In genomic region chr17:28117451-28118209, GRCm38 (mm10) we compare ENCODE assay signal across 10 mouse cellular contexts. TPM values are rescaled to one million over a fixed set of nuclear protein-coding genes. Genes with fewer than 3 reads are reported as not detected.
A peak's percentile ranks its signal among the peaks of the same experiment; 100 is the strongest.
DNase-seq lines count a peak whose midpoint lies in the region; ATAC-seq lines count a peak whose summit lies in the region.
"Had no signal": no experiment of that assay in that cellular context is flagged by ENCODE, and none has a peak within 500 bp of the region (broad histone marks: within the 10 kb centered on the region; RNA-seq: fewer than 3 reads in every experiment).

No protein-coding gene starts in this region.

- peak overlapping the region; percentile 68 for H3K9ac ChIP-seq in heart, embryonic 13.5 days
- no peak overlapping the region for H3K9ac ChIP-seq in forebrain, embryonic 12.5 days
- H3K9ac ChIP-seq: liver, embryonic 14.5 days had no signal

- 29% methylated on average over 19 of the region's 19 CpGs for WGBS in heart, embryonic 13.5 days
- 73% methylated on average over 19 of the region's 19 CpGs for WGBS in forebrain, embryonic 12.5 days

- peak; percentile 21 for DNase-seq in CD4-positive, CD25-positive, alpha-beta regulatory T cell, adult 2 months (ENCODE audit: low read depth, low spot score)
- peak; percentile 59 for DNase-seq in 3134 (ENCODE audit: extremely low read depth, insufficient read length, low spot score)
- DNase-seq in cerebellum, postnatal 10 days, result peak; percentile 63 to 68
- no peak for DNase-seq in left cerebral cortex, adult 8-10 months (ENCODE audit: low spot score in 2 of 2)
- DNase-seq: kidney, postnatal 25 days had no signal

- H3K9me3 ChIP-seq in heart, embryonic 13.5 days, result no peaks in the 10 kb centered on the region
- no peaks in the 10 kb centered on the region for H3K9me3 ChIP-seq in forebrain, embryonic 12.5 days

- peak overlapping the region; percentile 41 for H3K4me2 ChIP-seq in heart, embryonic 13.5 days
- H3K4me2 ChIP-seq in forebrain, embryonic 12.5 days, result no peak overlapping the region

- H3K4me1 ChIP-seq in heart, embryonic 13.5 days, result peaks cover 10% of the 10 kb centered on the region
- H3K4me1 ChIP-seq in forebrain, embryonic 12.5 days, result peaks cover 14% of the 10 kb centered on the region

- no peak for ATAC-seq in CD4-positive, CD25-positive, alpha-beta regulatory T cell, adult 4 months
- ATAC-seq in heart, embryonic 13.5 days (ENCODE audit: extremely low read depth, insufficient number of reproducible peaks, low FRiP score, low TSS enrichment), result no peak
- no peak for ATAC-seq in erythroblast, adult 5-6 weeks (replicated peaks; ENCODE audit: low FRiP score, poor library complexity, severe bottlenecking)
- ATAC-seq in forebrain, embryonic 12.5 days (ENCODE audit: low FRiP score), result no peak

- no peaks in the 10 kb centered on the region for H3K36me3 ChIP-seq in heart, embryonic 13.5 days
- H3K36me3 ChIP-seq in forebrain, embryonic 12.5 days (replicated peaks), result no peaks in the 10 kb centered on the region

- no peak overlapping the region for H3K4me3 ChIP-seq in heart, embryonic 13.5 days
- no peak overlapping the region for H3K4me3 ChIP-seq in forebrain, embryonic 12.5 days (replicated peaks)

- H3K27ac ChIP-seq in heart, embryonic 13.5 days (replicated peaks), result peak overlapping the region; percentile 83
- no peak overlapping the region; the same call in 1 of the 2 replicates for H3K27ac ChIP-seq in forebrain, embryonic 12.5 days
- H3K27ac ChIP-seq: liver, embryonic 14.5 days had no signal

- no peaks in the 10 kb centered on the region for H3K27me3 ChIP-seq in heart, embryonic 13.5 days (replicated peaks)
- no peaks in the 10 kb centered on the region for H3K27me3 ChIP-seq in forebrain, embryonic 12.5 days

RNA-seq across cellular contexts. Expression of gene Scube3, which starts 24.3 kb away (rescaled TPM):
- not detected for polyA plus RNA-seq in CD4-positive, CD25-positive, alpha-beta regulatory T cell, adult 4 months (2017; shearing (Covaris generic))
- polyA plus RNA-seq in heart, embryonic 13.5 days (2015; fragmentation: Nextera tagmentation; extraction: Ambion mirVana), result 0.69 and 1.1 TPM in 2 replicates
- not detected in 2 replicates for total RNA-seq in erythroblast, adult 5-6 weeks (2015; ENCODE audit: low replicate concordance)
- not detected in 2 replicates for total RNA-seq in erythroblast, adult 5-6 weeks (2017; ENCODE audit: low replicate concordance)
- 6.9 and 7.0 TPM in 2 replicates for polyA plus RNA-seq in forebrain, embryonic 12.5 days (2016; fragmentation: Nextera tagmentation; extraction: Ambion mirVana)
- total RNA-seq in left cerebral cortex, adult 8-10 months (2022), result 1 to 10 TPM; 7.2 to 8.6 (median 7.7) TPM

RNA-seq across cellular contexts. Expression of gene Tcp11, which starts 37.2 kb away (rescaled TPM):
- 1 to 10 TPM; 3.1 to 3.8 TPM for polyA plus RNA-seq in CD4-positive, CD25-positive, alpha-beta regulatory T cell, adult 4 months (2017; shearing (Covaris generic))
- 0.49 and 0.55 TPM in 2 replicates for polyA plus RNA-seq in heart, embryonic 13.5 days (2015; fragmentation: Nextera tagmentation; extraction: Ambion mirVana)
- total RNA-seq in erythroblast, adult 5-6 weeks (2015; ENCODE audit: low replicate concordance), result not detected in 2 replicates
- not detected in 2 replicates for total RNA-seq in erythroblast, adult 5-6 weeks (2017; ENCODE audit: low replicate concordance)
- 1.1 and 1.6 TPM in 2 replicates for polyA plus RNA-seq in forebrain, embryonic 12.5 days (2016; fragmentation: Nextera tagmentation; extraction: Ambion mirVana)
- total RNA-seq in left cerebral cortex, adult 8-10 months (2022), result 1 to 10 TPM in 1 of 4 experiments, under 1 TPM in 3; 0.41 to 1.0 (median 0.56) TPM

RNA-seq across cellular contexts. Expression of gene Zfp523, which starts 59.3 kb away (rescaled TPM):
- polyA plus RNA-seq in CD4-positive, CD25-positive, alpha-beta regulatory T cell, adult 4 months (2017; shearing (Covaris generic)), result 1 to 10 TPM; 2.9 to 5.5 TPM
- 24.2 and 25.7 TPM in 2 replicates for polyA plus RNA-seq in heart, embryonic 13.5 days (2015; fragmentation: Nextera tagmentation; extraction: Ambion mirVana)
- total RNA-seq in erythroblast, adult 5-6 weeks (2015; ENCODE audit: low replicate concordance), result 1.5 and 2.3 TPM in 2 replicates
- 2.1 and 2.5 TPM in 2 replicates for total RNA-seq in erythroblast, adult 5-6 weeks (2017; ENCODE audit: low replicate concordance)
- 43.6 and 44.7 TPM in 2 replicates for polyA plus RNA-seq in forebrain, embryonic 12.5 days (2016; fragmentation: Nextera tagmentation; extraction: Ambion mirVana)
- total RNA-seq in left cerebral cortex, adult 8-10 months (2022), result 100 to 1,000 TPM in 3 of 4 experiments, 10 to 100 TPM in 1; 97.7 to 106 (median 102) TPM

Comparison
In these comparisons a context has a peak if more than half of its experiments do, and no peak if none do; other contexts are left out.
1. DNase-seq: peak in CD4-positive, CD25-positive, alpha-beta regulatory T cell, adult 2 months (single experiment), 3134 (single experiment) and cerebellum, postnatal 10 days (2 of 2); none in left cerebral cortex, adult 8-10 months (0 of 2).